Mouse (Mus musculus) forebrain, embryonic 12.5 days (tissue): ENCODE data around the gene Fam213b. TPM values are rescaled to one million over a fixed set of nuclear protein-coding genes. Genes with fewer than 3 reads are reported as not detected.

Experiments used
- ATAC-seq: fragments of 200-750 bp; cut with Nextera tagmentation; 2 replicates; pipeline ENCODE4 v1.8.0; 2017; ENCODE audit warnings: moderate TSS enrichment; ENCODE audit not compliant: low FRiP score
- H3K27ac ChIP-seq: fragments of 300-500 bp; sonication (generic); 2 replicates; pipeline ENCODE4 v1.5.1; 2016; ENCODE audit warnings: mild to moderate bottlenecking
- H3K27me3 ChIP-seq: fragments of 300-500 bp; sonication (generic); 2 replicates; pipeline ENCODE4 v1.6.1; 2016; ENCODE audit warnings: mild to moderate bottlenecking
- H3K36me3 ChIP-seq: fragments of 300-500 bp; sonication (generic); replicated peaks from 2 replicates; pipeline ENCODE4 v1.6.1; 2016; ENCODE audit warnings: mild to moderate bottlenecking
- H3K4me1 ChIP-seq: fragments of 300-500 bp; sonication (generic); 2 replicates; pipeline ENCODE4 v1.6.1; 2016
- H3K4me2 ChIP-seq: fragments of 300-500 bp; sonication (generic); 2 replicates; pipeline ENCODE4 v1.6.1; 2016; ENCODE audit warnings: mild to moderate bottlenecking, moderate library complexity
- H3K4me3 ChIP-seq: fragments of 300-500 bp; sonication (generic); replicated peaks from 2 replicates; pipeline ENCODE4 v1.5.1; 2016; ENCODE audit warnings: mild to moderate bottlenecking
- H3K9ac ChIP-seq: fragments of 300-500 bp; sonication (generic); 2 replicates; pipeline ENCODE4 v1.6.1; 2016; ENCODE audit warnings: mild to moderate bottlenecking
- H3K9me3 ChIP-seq: fragments of 300-500 bp; sonication (generic); 2 replicates; pipeline ENCODE4 v1.6.1; 2016
- WGBS: fragments of 180-500 bp; shearing (Covaris S2); methylation state at CpG from one replicate; pipeline ENCODE4 v1.1.7; 2016; 5-methylcytosine and 5-hydroxymethylcytosine counted together
- polyA plus RNA-seq: library from polyadenylated mRNA; unstranded; fragments of >200 nt; fragmentation: Nextera tagmentation; extraction: Ambion mirVana; gene quantifications from 2 replicates; pipeline ENCODE4 v1.2.1, GENCODE M21; 2016

The Fam213b gene
- polyA plus RNA-seq, 1 experiment from 2014 or later = 29.8 TPM

- Histone ChIP-seq H3K27me3 (0 out of 2 replicates have a peak, but pooled peaks cover 8% of the 10 kb centered on the region), H3K9me3 (no peaks in the 10 kb centered on the region), H3K9ac (no peak overlapping the region), H3K4me3 (no peak overlapping the region), H3K27ac (no peak overlapping the region), H3K36me3 (no peaks in the 10 kb centered on the region), H3K4me1 (peaks cover 10% of the 10 kb centered on the region; the same call in 1 of the 2 replicates), H3K4me2 (no peak overlapping the region)
- no peak for ATAC-seq
- 78% methylated on average over 7 of the region's 7 CpGs for WGBS
These were observed 36.9 kb upstream of the Fam213b start for GRCm38 (mm10) chr4:154935788-154936187.

GRCm38 (mm10) chr4:154934800-154935199 lies 35.9 kb upstream of the Fam213b start:
- 100% methylated on average over 2 of the region's 2 CpGs for WGBS
- Histone ChIP-seq H3K9ac (no peak overlapping the region), H3K27me3 (0 out of 2 replicates have a peak, but pooled peaks cover 3% of the 10 kb centered on the region), H3K36me3 (no peaks in the 10 kb centered on the region), H3K4me3 (no peak overlapping the region), H3K27ac (no peak overlapping the region), H3K9me3 (no peaks in the 10 kb centered on the region), H3K4me2 (no peak overlapping the region), H3K4me1 (peaks cover 10% of the 10 kb centered on the region; the same call in 1 of the 2 replicates)
- no peak for ATAC-seq

GRCm38 (mm10) chr4:154933306-154933907 lies 34.5 kb upstream of the Fam213b start:
- 64% methylated on average over 13 of the region's 13 CpGs for WGBS
- H3K36me3 ChIP-seq = no peaks in the 10 kb centered on the region

GRCm38 (mm10) chr4:154929088-154929660 lies 30.2 kb upstream of the Fam213b start:
- H3K9me3 ChIP-seq = no peaks in the 10 kb centered on the region
- 87% methylated on average over 12 of the region's 12 CpGs for WGBS
- H3K4me1 ChIP-seq = peaks cover 4% of the 10 kb centered on the region
- H3K27me3 ChIP-seq = no peaks in the 10 kb centered on the region
- no peak overlapping the region for H3K4me3 ChIP-seq
- H3K9ac ChIP-seq = no peak overlapping the region
- H3K27ac ChIP-seq = no peak overlapping the region
- ATAC-seq = no peak
- no peak overlapping the region for H3K4me2 ChIP-seq
- no peaks in the 10 kb centered on the region for H3K36me3 ChIP-seq

More at GRCm38 (mm10) chr4:154933306-154933907, 34.5 kb upstream of the Fam213b start:
- Histone ChIP-seq H3K4me3 (no peak overlapping the region), H3K4me2 (no peak overlapping the region), H3K9ac (no peak overlapping the region), H3K9me3 (no peaks in the 10 kb centered on the region), H3K27me3 (0 out of 2 replicates have a peak, but pooled peaks cover 3% of the 10 kb centered on the region), H3K27ac (no peak overlapping the region), H3K4me1 (peaks cover 13% of the 10 kb centered on the region)
- ATAC-seq = no peak

GRCm38 (mm10) chr4:154928395-154929087 lies 29.6 kb upstream of the Fam213b start, which contains the start of gene Tnfrsf14:
Tnfrsf14 (minus strand) TSS chr4:154928563.
- Histone ChIP-seq H3K36me3 (no peaks in the 10 kb centered on the region), H3K4me2 (no peak within 1 kb of the TSS)

GRCm38 (mm10) chr4:154927899-154928337 lies 29.0 kb upstream of the Fam213b start:
- H3K9ac ChIP-seq = no peak overlapping the region
- 80% methylated on average over 5 of the region's 5 CpGs for WGBS
- 0 out of 2 replicates have a peak, but pooled peaks cover 5% of the 10 kb centered on the region for H3K27me3 ChIP-seq
- no peak overlapping the region for H3K4me3 ChIP-seq
- no peaks in the 10 kb centered on the region for H3K36me3 ChIP-seq
- ATAC-seq = no peak
- H3K4me2 ChIP-seq = no peak overlapping the region
- H3K9me3 ChIP-seq = no peaks in the 10 kb centered on the region
- H3K4me1 ChIP-seq = peaks cover 4% of the 10 kb centered on the region
- H3K27ac ChIP-seq = no peak overlapping the region; the same call in 1 of the 2 replicates

More at GRCm38 (mm10) chr4:154928395-154929087, 29.6 kb upstream of the Fam213b start, which contains the start of gene Tnfrsf14:
- H3K27me3 ChIP-seq = no peaks in the 10 kb centered on the region
- H3K9ac ChIP-seq = no peak within 1 kb of the TSS
- ATAC-seq = no peak
- peaks cover 4% of the 10 kb centered on the region for H3K4me1 ChIP-seq
- 62% methylated on average over 12 of the region's 12 CpGs for WGBS
- H3K27ac ChIP-seq = no peak within 1 kb of the TSS; the same call in 1 of the 2 replicates
- H3K9me3 ChIP-seq = no peaks in the 10 kb centered on the region
- no peak within 1 kb of the TSS for H3K4me3 ChIP-seq

- no peaks in the 10 kb centered on the region for H3K9me3 ChIP-seq
- no peak overlapping the region for H3K4me2 ChIP-seq
- H3K27me3 ChIP-seq = 0 out of 2 replicates have a peak, but pooled peaks cover 5% of the 10 kb centered on the region
- no peaks in the 10 kb centered on the region for H3K36me3 ChIP-seq
- H3K9ac ChIP-seq = no peak overlapping the region
- H3K4me1 ChIP-seq = peaks cover 4% of the 10 kb centered on the region
- H3K4me3 ChIP-seq = no peak overlapping the region
- ATAC-seq = no peak
- WGBS = 75% methylated on average over 9 of the region's 9 CpGs
- no peak overlapping the region; the same call in 1 of the 2 replicates for H3K27ac ChIP-seq
These were observed 28.3 kb upstream of the Fam213b start for GRCm38 (mm10) chr4:154926969-154927898.

GRCm38 (mm10) chr4:154925413-154925812 lies 26.5 kb upstream of the Fam213b start:
- Histone ChIP-seq H3K27me3 (0 out of 2 replicates have a peak, but pooled peaks cover 5% of the 10 kb centered on the region), H3K36me3 (no peaks in the 10 kb centered on the region), H3K4me1 (peaks cover 4% of the 10 kb centered on the region), H3K4me3 (no peak overlapping the region), H3K27ac (no peak overlapping the region), H3K9ac (no peak overlapping the region), H3K4me2 (no peak overlapping the region), H3K9me3 (no peaks in the 10 kb centered on the region)
- 57% methylated on average over 4 of the region's 4 CpGs for WGBS
- ATAC-seq = no peak

GRCm38 (mm10) chr4:154922931-154923330 lies 24.0 kb upstream of the Fam213b start:
- H3K4me2 ChIP-seq = no peak overlapping the region
- H3K36me3 ChIP-seq = no peaks in the 10 kb centered on the region
- H3K9me3 ChIP-seq = no peaks in the 10 kb centered on the region
- WGBS = 85% methylated on average over 5 of the region's 5 CpGs
- no peak overlapping the region for H3K4me3 ChIP-seq
- no peak for ATAC-seq
- no peak overlapping the region for H3K27ac ChIP-seq
- 0 out of 2 replicates have a peak, but pooled peaks cover 5% of the 10 kb centered on the region for H3K27me3 ChIP-seq
- no peaks in the 10 kb centered on the region for H3K4me1 ChIP-seq
- no peak overlapping the region for H3K9ac ChIP-seq

GRCm38 (mm10) chr4:154922291-154922690 lies 23.4 kb upstream of the Fam213b start:
- H3K36me3 ChIP-seq = no peaks in the 10 kb centered on the region
- H3K9me3 ChIP-seq = no peaks in the 10 kb centered on the region
- H3K27me3 ChIP-seq = 0 out of 2 replicates have a peak, but pooled peaks cover 5% of the 10 kb centered on the region
- no peak overlapping the region for H3K9ac ChIP-seq
- WGBS = 84% methylated on average over 4 of the region's 4 CpGs
- ATAC-seq = no peak
- H3K4me3 ChIP-seq = no peak overlapping the region
- no peaks in the 10 kb centered on the region for H3K4me1 ChIP-seq
- no peak overlapping the region for H3K27ac ChIP-seq
- H3K4me2 ChIP-seq = no peak overlapping the region

GRCm38 (mm10) chr4:154916662-154917061 lies 17.7 kb upstream of the Fam213b start:
- H3K4me1 ChIP-seq = no peaks in the 10 kb centered on the region
- H3K4me3 ChIP-seq = no peak overlapping the region
- WGBS = 82% methylated on average over 4 of the region's 4 CpGs
- no peak for ATAC-seq
- no peak overlapping the region for H3K27ac ChIP-seq
- H3K9ac ChIP-seq = no peak overlapping the region
- no peaks in the 10 kb centered on the region for H3K36me3 ChIP-seq
- no peaks in the 10 kb centered on the region for H3K27me3 ChIP-seq
- no peak overlapping the region for H3K4me2 ChIP-seq
- no peaks in the 10 kb centered on the region for H3K9me3 ChIP-seq
